Mouse (Mus musculus): ENCODE data around the gene Foxj1.

DNA sequence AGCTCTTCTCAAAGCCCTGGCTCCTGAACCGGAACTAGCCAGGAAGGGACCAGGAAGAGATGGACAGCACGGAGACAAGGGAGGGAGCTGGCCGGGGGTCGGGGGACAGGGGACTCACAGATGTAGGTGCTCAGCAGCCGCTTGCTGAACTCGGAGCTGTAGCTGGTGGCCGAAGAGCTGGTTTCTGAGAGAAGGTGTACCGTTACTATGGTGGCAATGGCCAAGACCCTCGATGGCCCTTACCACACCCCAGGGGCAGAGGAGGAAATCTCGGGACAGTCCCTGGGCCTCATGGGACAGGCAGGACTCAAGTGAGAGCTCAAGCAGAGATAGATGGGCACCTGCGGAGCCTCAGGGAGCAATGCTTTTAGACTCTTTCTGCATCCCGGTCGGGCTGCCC is 42.8 kb downstream of the Foxj1 start:
- TF ChIP-seq CTCF (IDR thresholded peaks at IDR 0.05; ENCODE audit: insufficient read depth, low read depth, low read length) (no peak), POLR2A (IDR thresholded peaks at IDR 0.05; ENCODE audit: insufficient read depth, low read depth, low read length) (no peak)
